Mouse (Mus musculus) midbrain, postnatal 0 days (tissue): ENCODE results near the gene Gm20425. TPM values are rescaled to one million over a fixed set of nuclear protein-coding genes. Genes with fewer than 3 reads are reported as not detected.

Experiments
- ATAC-seq: fragments of 200-750 bp; cut with Nextera tagmentation; 2 replicates; pipeline ENCODE4 v1.8.0; 2017; ENCODE audit warnings: moderate number of reproducible peaks, mild to moderate bottlenecking, moderate TSS enrichment, moderate library complexity; ENCODE audit not compliant: low FRiP score
- DNase-seq: peaks from one replicate; pipeline ENCODE4 v3.0.0-alpha.2; 2015; ENCODE audit warnings: low spot score
- H3K27ac ChIP-seq: fragments of 300-500 bp; sonication (generic); 2 replicates; pipeline ENCODE4 v1.5.1; 2014; ENCODE audit warnings: low read depth, mild to moderate bottlenecking, low read length, mixed read lengths
- H3K27me3 ChIP-seq: fragments of 300-500 bp; sonication (generic); 2 replicates; pipeline ENCODE4 v1.6.1; 2014; ENCODE audit warnings: low read length, control low read depth, mixed read lengths; ENCODE audit not compliant: insufficient read depth
- H3K36me3 ChIP-seq: fragments of 300-500 bp; sonication (generic); 2 replicates; pipeline ENCODE4 v1.6.1; 2014; ENCODE audit warnings: low read length, control low read depth, mixed read lengths; ENCODE audit not compliant: insufficient read depth
- H3K4me1 ChIP-seq: fragments of 300-500 bp; sonication (generic); 2 replicates; pipeline ENCODE4 v1.6.1; 2014; ENCODE audit warnings: mild to moderate bottlenecking, control low read depth, antibody characterized with exemption, low read length, mixed read lengths; ENCODE audit not compliant: insufficient read depth
- H3K4me2 ChIP-seq: fragments of 300-500 bp; sonication (generic); 2 replicates; pipeline ENCODE4 v1.6.1; 2014; ENCODE audit warnings: low read depth, mild to moderate bottlenecking, low read length, mixed read lengths; ENCODE audit not compliant: poor library complexity, severe bottlenecking
- H3K4me3 ChIP-seq: fragments of 300-500 bp; sonication (generic); 2 replicates; pipeline ENCODE4 v1.5.1; 2014; ENCODE audit warnings: low read depth, mild to moderate bottlenecking, low read length, moderate library complexity
- H3K9ac ChIP-seq: fragments of 300-500 bp; sonication (generic); replicated peaks from 2 replicates; pipeline ENCODE4 v1.6.1; 2014; ENCODE audit warnings: mild to moderate bottlenecking, low read length, moderate library complexity, mixed read lengths; ENCODE audit not compliant: poor library complexity, severe bottlenecking
- H3K9me3 ChIP-seq: fragments of 300-500 bp; sonication (generic); 2 replicates; pipeline ENCODE4 v1.6.1; 2016; ENCODE audit warnings: low read length, control low read depth
- CTCF ChIP-seq: IDR thresholded peaks from 2 replicates; pipeline ENCODE4 v1.5.1; 2016; ENCODE audit warnings: antibody characterized with exemption, mild to moderate bottlenecking
- WGBS: fragments of 180-500 bp; shearing (Covaris S2); extraction: QIAGEN DNeasy Blood & Tissue Kit; methylation state at CpG from one replicate; pipeline ENCODE4 v1.1.7; 2014; 5-methylcytosine and 5-hydroxymethylcytosine counted together
- polyA plus RNA-seq: library from polyadenylated mRNA; unstranded; fragments of >200 nt; fragmentation: Nextera tagmentation; extraction: Ambion mirVana; gene quantifications from 2 replicates; pipeline ENCODE4 v1.2.1, GENCODE M21; 2015
- total RNA-seq: library from RNA; depleted of rRNA; stranded (reverse); fragments of >200 nt; gene quantifications from 2 replicates; pipeline ENCODE4 v1.2.3, GENCODE M21; 2014; rRNA removed

The Gm20425 gene
- 3.0 TPM in 1 of 2 replicates, not detected in the other for total RNA-seq
- polyA plus RNA-seq = 2.1 and 4.5 TPM in 2 replicates

DNA sequence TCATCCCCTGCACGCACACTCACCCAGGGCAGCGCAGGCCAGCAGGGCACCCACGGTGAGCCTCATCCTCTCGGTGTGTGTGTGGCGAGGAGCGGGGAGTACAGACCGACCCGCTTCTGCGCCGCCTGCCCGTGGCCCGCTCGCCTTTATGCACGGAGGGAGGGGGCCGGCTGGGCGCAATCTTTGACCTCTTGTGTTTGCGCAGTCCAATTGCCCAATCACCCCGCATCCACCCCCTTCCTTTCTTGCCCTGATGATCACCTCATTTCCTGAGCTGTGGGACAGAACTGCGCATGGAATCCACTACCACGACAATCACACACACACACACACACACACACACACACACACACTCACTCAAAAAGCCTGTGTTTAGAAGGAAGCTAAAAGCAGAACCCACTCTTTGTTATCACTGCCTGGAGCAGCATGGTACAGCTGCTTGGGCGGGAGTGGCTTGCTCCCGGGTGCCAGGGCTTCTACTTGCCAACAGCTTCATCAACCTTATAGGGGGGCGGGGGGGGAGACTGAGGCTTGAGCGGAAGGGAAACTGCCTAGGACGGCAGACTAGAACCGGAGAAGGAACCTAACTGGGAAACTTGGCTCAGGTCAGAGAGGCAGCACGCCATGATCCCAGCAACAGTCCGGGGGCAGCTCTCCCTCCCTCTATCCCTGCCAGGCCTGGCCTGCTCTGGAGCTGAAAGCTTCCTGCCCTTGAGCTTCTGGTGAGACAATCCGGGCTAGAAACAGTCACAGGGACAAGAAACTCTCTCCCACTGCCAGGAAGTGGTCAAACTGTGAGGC is at the start of gene Gm20425, which contains the start of gene Trf:
Gene Gm20425 (minus strand): TSS at position 157 of the 801 bp plus-strand sequence.
Gene Trf (minus strand): TSS at position 294 of the 801 bp plus-strand sequence.
- peak within 1 kb of the TSS; percentile 39 for H3K4me2 ChIP-seq
- no peaks in the 10 kb centered on the region for H3K9me3 ChIP-seq
- DNase-seq (peak; percentile 55), ATAC-seq (peak; percentile 64)
- H3K36me3 ChIP-seq = no peaks in the 10 kb centered on the region
- H3K4me1 ChIP-seq = no peaks in the 10 kb centered on the region
- no peaks in the 10 kb centered on the region for H3K27me3 ChIP-seq
- TF ChIP-seq CTCF = no peak
- 0 out of 2 replicates have a peak within 1 kb of the TSS, but pooled peaks have one; percentile 29 for H3K9ac ChIP-seq
- H3K4me3 ChIP-seq = no peak within 1 kb of the TSS
- peak within 1 kb of the TSS; percentile 47; the same call in 1 of the 2 replicates for H3K27ac ChIP-seq
- 60% methylated on average over 29 of the region's 29 CpGs for WGBS

DNA sequence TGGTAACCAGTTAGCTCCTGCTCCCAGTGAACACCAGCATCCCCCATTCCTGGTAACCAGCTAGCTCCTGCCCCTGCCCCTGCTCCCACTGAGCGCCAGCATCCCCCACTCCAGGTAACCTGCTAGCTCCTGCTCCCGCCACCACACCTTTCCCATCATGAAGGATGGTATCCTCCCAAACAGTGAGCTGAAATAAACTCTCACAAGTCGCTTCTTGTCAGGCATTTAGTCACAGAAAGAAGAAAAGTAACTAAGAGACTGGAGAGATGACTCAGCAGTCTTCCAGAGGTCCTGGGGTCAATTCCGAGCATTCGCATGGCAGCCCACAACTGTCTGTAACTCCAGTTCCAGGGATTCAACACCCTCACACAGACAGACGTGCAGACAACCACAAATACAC is 46.8 kb upstream of the Gm20425 start:
- ATAC-seq (no peak), DNase-seq (no peak)
- Histone ChIP-seq H3K27me3 (no peaks in the 10 kb centered on the region), H3K4me1 (no peaks in the 10 kb centered on the region), H3K36me3 (no peaks in the 10 kb centered on the region), H3K4me2 (no peak overlapping the region), H3K9ac (no peak overlapping the region), H3K27ac (no peak overlapping the region), H3K9me3 (no peaks in the 10 kb centered on the region), H3K4me3 (no peak overlapping the region)
- TF ChIP-seq CTCF = no peak
- WGBS = 86% methylated on average over 6 of the region's 6 CpGs

DNA sequence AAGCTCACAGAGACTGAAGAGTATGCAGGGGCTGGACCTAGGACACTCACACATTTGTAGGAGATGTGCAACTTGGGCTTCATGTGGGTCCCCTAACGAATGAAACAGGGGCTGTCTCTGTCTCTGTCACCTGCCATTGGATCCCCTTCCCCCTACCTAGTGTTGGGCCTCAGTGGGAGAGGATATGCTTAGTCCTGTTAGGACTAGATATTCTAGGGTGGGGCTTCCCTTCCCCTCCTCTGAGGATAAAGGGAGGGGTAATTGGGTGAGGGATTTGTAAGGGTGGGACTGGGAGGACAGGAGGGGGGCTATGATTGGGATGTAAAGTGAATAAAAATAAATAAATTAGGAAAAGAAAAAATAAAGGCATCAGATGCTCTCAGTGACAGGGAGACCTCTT is 45.6 kb upstream of the Gm20425 start:
- TF ChIP-seq CTCF = no peak
- Histone ChIP-seq H3K9me3 (no peaks in the 10 kb centered on the region), H3K36me3 (no peaks in the 10 kb centered on the region), H3K27ac (no peak overlapping the region), H3K9ac (no peak overlapping the region), H3K4me2 (no peak overlapping the region), H3K27me3 (no peaks in the 10 kb centered on the region), H3K4me3 (no peak overlapping the region), H3K4me1 (no peaks in the 10 kb centered on the region)
- DNase-seq = no peak
- ATAC-seq = no peak
- 86% methylated on average over 1 of the region's 1 CpGs for WGBS

DNA sequence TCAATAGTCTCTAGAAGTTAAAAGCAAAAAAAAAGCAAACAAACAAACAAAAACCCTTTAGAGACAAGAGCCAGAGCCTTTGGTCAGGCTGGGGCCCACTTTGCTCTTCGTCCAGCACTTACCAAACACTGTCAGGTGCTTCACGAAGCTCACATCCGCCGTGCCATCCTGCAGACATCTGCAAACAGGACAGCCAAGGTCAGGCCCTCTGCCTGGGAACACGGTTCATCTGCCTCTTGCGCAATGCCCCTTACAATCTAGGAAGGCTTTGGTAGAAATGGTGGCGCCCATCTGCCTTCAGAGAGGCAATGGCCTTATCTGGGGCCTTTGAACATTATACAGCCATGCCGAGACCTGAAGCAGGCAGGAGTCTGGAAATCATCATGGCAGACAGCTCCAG is 44.7 kb upstream of the Gm20425 start:
- 91% methylated on average over 8 of the region's 8 CpGs for WGBS
- Histone ChIP-seq H3K27me3 (no peaks in the 10 kb centered on the region), H3K9ac (no peak overlapping the region), H3K4me1 (no peaks in the 10 kb centered on the region), H3K9me3 (no peaks in the 10 kb centered on the region), H3K27ac (no peak overlapping the region), H3K4me2 (no peak overlapping the region), H3K4me3 (no peak overlapping the region), H3K36me3 (no peaks in the 10 kb centered on the region)
- ATAC-seq (no peak), DNase-seq (no peak)
- no peak for TF ChIP-seq CTCF

DNA sequence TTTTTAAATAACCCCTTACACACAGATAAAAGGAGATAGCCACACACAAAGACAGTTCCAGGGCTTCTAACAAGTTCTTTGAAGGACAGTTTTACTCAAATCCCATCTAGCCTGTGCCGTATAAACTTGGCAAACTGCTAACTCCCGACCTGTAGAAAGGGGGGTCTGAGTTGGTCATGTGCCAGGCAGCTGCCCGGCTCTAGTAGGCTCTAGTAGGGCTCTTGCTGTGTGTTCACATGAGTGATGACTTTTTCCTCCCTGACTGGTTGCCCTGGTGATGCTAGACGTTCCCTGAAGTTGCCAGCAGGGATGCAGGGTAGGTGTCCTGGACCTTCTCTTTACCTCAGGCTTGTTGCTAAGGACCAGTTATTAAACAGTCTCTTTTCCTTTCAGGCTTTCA is 41.0 kb upstream of the Gm20425 start:
- Histone ChIP-seq H3K36me3 (no peaks in the 10 kb centered on the region), H3K4me1 (no peaks in the 10 kb centered on the region), H3K4me2 (no peak overlapping the region), H3K4me3 (no peak overlapping the region), H3K9me3 (no peaks in the 10 kb centered on the region), H3K27me3 (no peaks in the 10 kb centered on the region), H3K27ac (no peak overlapping the region), H3K9ac (no peak overlapping the region)
- no peak for ATAC-seq
- no peak for TF ChIP-seq CTCF
- 22% methylated on average over 4 of the region's 4 CpGs for WGBS
- DNase-seq = peak; percentile 44

DNA sequence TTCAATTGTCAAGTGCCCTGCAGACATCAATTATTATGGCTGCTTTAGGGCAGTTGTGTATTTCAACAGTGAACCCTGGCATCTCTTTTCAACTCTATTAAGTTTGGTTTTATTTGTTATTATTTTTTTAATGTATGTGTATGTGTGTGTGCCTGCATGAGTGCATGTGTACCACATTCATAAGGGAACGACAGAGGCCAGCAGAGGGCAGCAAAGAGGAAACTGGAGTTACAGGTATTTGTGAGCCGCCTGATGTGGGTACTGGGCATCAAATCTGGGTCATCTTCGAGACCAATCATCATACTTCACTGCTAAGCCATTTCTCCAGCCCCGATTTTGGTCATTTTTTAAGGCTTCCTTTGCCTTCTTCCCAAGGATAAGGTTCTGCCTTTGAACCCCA is 35.7 kb upstream of the Gm20425 start:
- 88% methylated on average over 4 of the region's 4 CpGs for WGBS
- no peak for ATAC-seq
- H3K27ac ChIP-seq = no peak overlapping the region
- H3K4me2 ChIP-seq = no peak overlapping the region
- no peak for TF ChIP-seq CTCF
- H3K4me1 ChIP-seq = no peaks in the 10 kb centered on the region
- no peak overlapping the region for H3K9ac ChIP-seq
- H3K4me3 ChIP-seq = no peak overlapping the region
- DNase-seq = no peak
- no peaks in the 10 kb centered on the region for H3K27me3 ChIP-seq
- no peaks in the 10 kb centered on the region for H3K36me3 ChIP-seq
- no peaks in the 10 kb centered on the region for H3K9me3 ChIP-seq
